Mouse (Mus musculus): ENCODE data around the gene Rnasek. TPM values are rescaled to one million over a fixed set of nuclear protein-coding genes. Genes with fewer than 3 reads are reported as not detected.

Gene Rnasek
- polyA plus RNA-seq, 1 experiment from 2014 or later: 203 TPM

DNA sequence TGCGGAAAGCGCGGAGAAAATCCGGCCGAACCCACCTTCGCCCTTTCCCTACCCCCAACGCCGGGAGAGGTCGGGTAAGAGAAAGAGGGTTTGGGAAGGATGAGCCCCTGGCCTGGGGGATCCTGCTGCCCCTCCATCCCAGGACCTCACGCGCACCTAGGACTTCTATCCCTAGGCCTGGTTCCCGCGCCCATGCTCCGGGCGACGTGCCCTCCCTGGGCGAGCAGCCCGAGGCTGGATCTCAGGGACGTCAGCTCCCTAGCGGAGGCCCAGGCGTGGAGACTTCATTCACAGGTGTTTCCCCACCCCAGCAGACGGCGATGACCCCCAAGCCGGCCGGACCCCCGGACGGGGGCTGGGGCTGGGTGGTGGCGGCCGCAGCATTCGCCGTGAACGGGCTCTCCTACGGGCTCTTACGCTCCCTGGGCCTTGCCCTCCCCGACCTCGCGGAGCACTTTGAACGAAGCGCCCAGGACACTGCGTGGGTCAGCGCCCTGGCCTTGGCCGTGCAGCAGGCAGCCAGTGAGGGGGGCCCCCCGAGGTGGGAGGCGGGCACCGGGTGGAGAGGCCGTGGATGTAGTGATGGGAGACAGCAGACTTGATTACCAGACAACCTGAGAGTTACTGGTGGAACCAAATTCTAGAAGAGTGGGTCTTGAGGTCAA, 25.3 kb downstream of the Rnasek start:
- WGBS: under 1% methylated on average over 46 of the region's 46 CpGs
- Histone ChIP-seq H3K9me3 (replicated peaks) (no peaks in the 10 kb centered on the region), H3K9ac (peak overlapping the region; percentile 43), H3K27ac (no peak overlapping the region), H3K36me3 (peaks cover 6% of the 10 kb centered on the region; the same call in 1 of the 2 replicates), H3K4me2 (peak overlapping the region; percentile 74), H3K27me3 (peaks cover 76% of the 10 kb centered on the region), H3K4me1 (peaks cover 43% of the 10 kb centered on the region), H3K4me3 (replicated peaks) (peak overlapping the region; percentile 38)
- peak; percentile 54; the same call in 1 of the 2 replicates for ATAC-seq (replicated peaks; ENCODE audit: low FRiP score)

DNA sequence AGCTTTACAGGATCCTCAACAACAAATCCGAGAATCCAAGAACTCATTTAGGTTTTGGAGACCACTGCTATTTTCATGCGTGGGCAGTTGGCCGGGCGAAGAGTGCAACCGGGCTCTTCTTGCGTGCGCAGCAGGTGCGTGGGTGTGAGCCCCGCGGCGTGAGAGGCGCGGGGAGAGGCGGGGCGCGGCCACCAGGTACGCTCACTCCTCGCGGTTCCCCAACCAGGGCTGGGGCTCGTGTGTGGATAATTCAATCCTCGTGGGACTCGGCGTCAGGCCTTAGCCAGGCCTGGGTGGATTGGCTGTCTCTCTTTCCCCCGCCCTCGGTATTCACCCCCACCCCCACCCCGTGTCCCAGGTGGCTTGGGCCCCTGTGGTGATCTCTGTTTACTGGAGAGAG, 25.9 kb downstream of the Rnasek start:
- no peak overlapping the region for H3K27ac ChIP-seq
- H3K9ac ChIP-seq: peak overlapping the region; percentile 43
- WGBS: 5% methylated on average over 26 of the region's 26 CpGs
- peaks cover 38% of the 10 kb centered on the region for H3K4me1 ChIP-seq
- peak; percentile 9; the same call in 1 of the 2 replicates for ATAC-seq (replicated peaks; ENCODE audit: low FRiP score)
- peaks cover 6% of the 10 kb centered on the region; the same call in 1 of the 2 replicates for H3K36me3 ChIP-seq
- peaks cover 72% of the 10 kb centered on the region for H3K27me3 ChIP-seq
- H3K9me3 ChIP-seq (replicated peaks): no peaks in the 10 kb centered on the region
- H3K4me3 ChIP-seq (replicated peaks): peak overlapping the region; percentile 38
- peak overlapping the region; percentile 74 for H3K4me2 ChIP-seq

DNA sequence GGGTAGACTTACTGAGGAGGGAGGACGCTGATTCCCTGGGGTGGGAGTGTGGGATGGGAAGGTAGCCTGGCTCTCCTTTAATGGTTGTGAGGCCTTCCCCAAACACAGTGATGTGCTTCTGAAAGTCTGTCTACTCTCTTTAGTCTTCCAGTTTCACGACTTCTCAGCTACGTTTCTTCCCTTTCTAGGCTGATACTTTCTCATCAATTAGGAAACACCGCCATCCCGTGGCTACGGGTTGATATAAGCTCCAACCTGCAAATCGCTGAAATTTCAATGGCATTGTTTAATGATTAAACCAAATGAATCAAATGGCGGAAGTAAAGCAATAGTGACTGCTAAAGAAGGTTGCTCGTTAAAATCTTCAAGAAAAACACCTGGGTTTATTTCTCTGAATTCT, 26.7 kb downstream of the Rnasek start:
- no peak for ATAC-seq (replicated peaks; ENCODE audit: low FRiP score)
- H3K27me3 ChIP-seq: peaks cover 70% of the 10 kb centered on the region
- H3K36me3 ChIP-seq: peaks cover 6% of the 10 kb centered on the region; the same call in 1 of the 2 replicates
- 0 out of 2 replicates have a peak overlapping the region, but pooled peaks have one; percentile 32 for H3K27ac ChIP-seq
- 10% methylated on average over 9 of the region's 9 CpGs for WGBS
- H3K4me2 ChIP-seq: peak overlapping the region; percentile 14; the same call in 1 of the 2 replicates
- H3K9me3 ChIP-seq (replicated peaks): no peaks in the 10 kb centered on the region
- no peak overlapping the region for H3K9ac ChIP-seq
- no peak overlapping the region for H3K4me3 ChIP-seq (replicated peaks)
- H3K4me1 ChIP-seq: peaks cover 34% of the 10 kb centered on the region

DNA sequence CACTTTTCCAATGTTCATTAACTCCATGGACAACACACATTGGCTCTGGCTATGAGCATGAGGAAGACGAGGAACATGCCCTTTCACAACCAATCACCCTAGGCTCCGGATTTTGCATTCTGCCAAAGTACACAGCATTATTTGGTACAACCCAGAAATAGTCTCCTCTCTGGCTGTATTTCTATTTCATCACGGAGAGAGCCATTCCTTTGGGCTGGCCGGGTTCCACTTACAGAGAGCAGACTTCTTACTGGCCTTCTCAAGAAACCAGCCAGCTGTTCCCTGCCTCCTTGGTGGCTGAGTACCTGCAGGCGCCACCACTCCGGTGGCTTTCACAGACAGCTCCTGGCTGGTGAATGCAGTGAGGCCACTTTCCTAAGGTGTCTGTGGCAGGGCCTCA, 27.2 kb downstream of the Rnasek start, which contains the start of gene Slc16a11:
TSS of gene Slc16a11 (plus strand) at position 330 of the 400 bp plus-strand sequence.
- H3K27ac ChIP-seq: 0 out of 2 replicates have a peak within 1 kb of the TSS, but pooled peaks have one; percentile 32
- H3K4me2 ChIP-seq: peak within 1 kb of the TSS; percentile 74
- no peaks in the 10 kb centered on the region for H3K9me3 ChIP-seq (replicated peaks)
- no peak for ATAC-seq (replicated peaks; ENCODE audit: low FRiP score)
- H3K27me3 ChIP-seq: peaks cover 66% of the 10 kb centered on the region
- peaks cover 3% of the 10 kb centered on the region; the same call in 1 of the 2 replicates for H3K36me3 ChIP-seq
- H3K4me1 ChIP-seq: peaks cover 33% of the 10 kb centered on the region
- peak within 1 kb of the TSS; percentile 38 for H3K4me3 ChIP-seq (replicated peaks)
- 65% methylated on average over 6 of the region's 6 CpGs for WGBS
- H3K9ac ChIP-seq: peak within 1 kb of the TSS; percentile 43; the same call in 1 of the 2 replicates

DNA sequence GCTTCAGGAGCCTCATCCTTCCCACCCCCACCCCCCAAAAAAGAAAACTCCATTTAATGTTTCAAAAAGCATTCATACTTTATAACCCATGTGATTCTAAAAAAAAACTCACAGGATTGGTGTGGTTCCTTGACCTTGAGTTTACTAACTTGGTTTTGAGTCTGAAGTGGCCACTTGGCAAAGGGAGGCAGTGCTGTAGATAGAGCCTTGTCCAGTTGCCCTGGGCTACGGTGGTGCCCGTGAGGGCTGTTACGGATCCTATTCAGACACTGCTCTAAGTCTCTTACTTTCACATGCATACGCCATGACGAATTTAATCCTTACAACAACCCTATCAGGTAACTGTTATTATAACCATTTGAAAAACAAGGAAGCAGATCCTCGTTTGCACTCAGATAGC, 27.7 kb downstream of the Rnasek start:
- H3K4me3 ChIP-seq (replicated peaks): no peak overlapping the region
- 74% methylated on average over 6 of the region's 6 CpGs for WGBS
- H3K4me2 ChIP-seq: no peak overlapping the region
- ATAC-seq (replicated peaks; ENCODE audit: low FRiP score): no peak
- no peaks in the 10 kb centered on the region for H3K36me3 ChIP-seq
- H3K27me3 ChIP-seq: peaks cover 62% of the 10 kb centered on the region
- no peak overlapping the region for H3K9ac ChIP-seq
- H3K4me1 ChIP-seq: peaks cover 32% of the 10 kb centered on the region
- no peak overlapping the region for H3K27ac ChIP-seq
- no peaks in the 10 kb centered on the region for H3K9me3 ChIP-seq (replicated peaks)

DNA sequence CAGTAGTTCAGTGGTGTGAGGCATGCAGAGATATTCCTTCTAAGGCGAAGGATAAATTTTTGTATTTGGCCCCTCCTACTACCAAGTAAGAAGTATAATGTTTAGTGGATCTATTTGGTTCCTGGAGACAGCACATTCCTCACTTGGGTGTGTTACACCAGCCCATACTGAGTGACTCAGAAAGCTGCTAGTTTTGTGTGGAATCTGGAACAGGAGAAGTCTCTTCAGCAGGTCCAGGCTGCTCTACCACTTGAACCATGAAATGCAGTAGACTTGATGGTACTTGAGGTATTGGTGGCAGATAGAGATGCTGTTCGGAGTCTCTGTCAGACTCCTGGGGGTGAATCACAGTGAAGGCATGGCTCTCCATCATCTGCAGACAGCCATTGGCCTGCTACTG, 29.0 kb downstream of the Rnasek start:
- H3K9ac ChIP-seq: no peak overlapping the region
- ATAC-seq (replicated peaks; ENCODE audit: low FRiP score): no peak
- no peak overlapping the region for H3K4me3 ChIP-seq (replicated peaks)
- H3K4me2 ChIP-seq: no peak overlapping the region
- H3K27ac ChIP-seq: no peak overlapping the region
- H3K9me3 ChIP-seq (replicated peaks): no peaks in the 10 kb centered on the region
- no peaks in the 10 kb centered on the region for H3K36me3 ChIP-seq
- peaks cover 31% of the 10 kb centered on the region for H3K4me1 ChIP-seq
- H3K27me3 ChIP-seq: peaks cover 58% of the 10 kb centered on the region
- WGBS: 91% methylated on average over 2 of the region's 2 CpGs

DNA sequence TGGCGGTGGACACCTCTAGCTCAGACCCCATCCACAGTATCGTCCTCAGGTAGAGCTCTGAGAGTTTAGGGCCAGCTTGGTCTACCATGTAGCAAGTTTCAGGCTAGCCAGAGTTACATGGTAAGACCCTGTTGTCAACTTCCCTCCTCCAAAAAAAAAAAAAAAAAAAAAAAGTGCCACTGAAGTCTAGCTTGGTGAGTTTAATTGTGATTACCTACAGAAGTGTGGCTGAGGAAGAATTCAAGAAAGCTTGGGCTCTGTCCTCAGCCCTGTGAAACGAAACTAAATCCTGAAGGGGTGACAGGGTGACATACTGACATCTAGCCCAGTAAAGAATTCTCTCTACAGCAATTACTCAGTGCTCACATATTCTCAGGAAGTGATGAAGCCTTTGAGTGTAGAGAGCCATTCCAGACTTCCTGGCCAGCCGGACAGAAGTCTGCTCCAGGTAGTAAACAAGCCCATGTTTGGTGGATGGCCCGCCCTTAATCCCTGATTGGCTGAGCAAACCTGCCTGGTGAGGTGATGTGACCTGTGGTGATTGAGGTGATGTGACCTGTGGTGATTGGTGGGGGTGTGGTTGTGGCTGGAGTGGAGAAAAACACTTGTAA, 30.8 kb downstream of the Rnasek start:
- H3K36me3 ChIP-seq: no peaks in the 10 kb centered on the region
- no peaks in the 10 kb centered on the region for H3K9me3 ChIP-seq (replicated peaks)
- no peak overlapping the region for H3K4me2 ChIP-seq
- H3K9ac ChIP-seq: no peak overlapping the region
- H3K27ac ChIP-seq: no peak overlapping the region
- H3K4me3 ChIP-seq (replicated peaks): no peak overlapping the region
- peaks cover 13% of the 10 kb centered on the region for H3K4me1 ChIP-seq
- ATAC-seq (replicated peaks; ENCODE audit: low FRiP score): no peak
- peaks cover 48% of the 10 kb centered on the region for H3K27me3 ChIP-seq
- 73% methylated on average over 5 of the region's 5 CpGs for WGBS

DNA sequence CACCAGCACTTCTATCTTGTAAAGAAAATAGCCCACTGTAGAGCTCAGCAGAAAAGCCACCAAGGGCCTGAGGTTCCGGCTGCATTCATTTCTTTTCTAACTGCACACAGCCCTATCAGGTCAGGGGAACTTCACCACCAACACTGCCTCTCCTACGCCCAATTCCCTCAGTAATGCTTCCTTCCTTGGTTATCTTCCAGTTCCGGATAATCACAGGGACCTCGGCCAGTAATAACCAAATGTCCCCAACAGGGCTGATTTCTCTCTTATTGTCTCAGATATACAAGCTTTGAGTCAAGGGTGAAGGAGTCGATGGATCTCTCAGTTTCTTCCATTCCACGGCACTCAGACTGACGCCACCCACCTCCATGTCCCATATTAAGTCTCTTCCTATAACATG, 32.4 kb downstream of the Rnasek start:
- 79% methylated on average over 7 of the region's 7 CpGs for WGBS
- no peak for ATAC-seq (replicated peaks; ENCODE audit: low FRiP score)

DNA sequence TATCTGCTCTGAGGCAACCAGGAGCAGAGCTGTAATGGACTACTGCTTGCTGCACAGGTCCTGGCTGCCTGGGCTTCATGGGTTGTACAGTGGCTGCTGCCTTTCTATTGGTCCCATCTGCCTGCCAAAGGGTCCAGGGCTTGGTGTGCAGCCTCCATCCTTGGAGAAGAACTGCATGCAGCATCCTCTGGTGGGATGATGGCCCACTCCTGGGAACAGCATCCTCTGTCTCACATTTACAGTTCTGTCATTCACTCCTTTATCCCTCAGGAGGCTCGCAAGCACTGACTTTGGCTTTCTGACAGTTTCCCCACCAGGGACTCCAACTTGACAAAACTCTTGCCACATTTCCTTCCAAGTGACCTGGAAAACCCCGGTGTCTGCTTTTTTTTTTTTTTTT, 32.8 kb downstream of the Rnasek start:
- H3K4me1 ChIP-seq: no peaks in the 10 kb centered on the region
- H3K9me3 ChIP-seq (replicated peaks): no peaks in the 10 kb centered on the region
- H3K27ac ChIP-seq: no peak overlapping the region
- ATAC-seq (replicated peaks; ENCODE audit: low FRiP score): no peak
- WGBS: 73% methylated on average over 2 of the region's 2 CpGs
- no peak overlapping the region for H3K4me2 ChIP-seq
- H3K27me3 ChIP-seq: peaks cover 37% of the 10 kb centered on the region
- no peak overlapping the region for H3K9ac ChIP-seq
- no peak overlapping the region for H3K4me3 ChIP-seq (replicated peaks)
- H3K36me3 ChIP-seq: no peaks in the 10 kb centered on the region

More for the DNA sequence above, 32.4 kb downstream of the Rnasek start:
- H3K4me2 ChIP-seq: no peak overlapping the region
- no peak overlapping the region for H3K4me3 ChIP-seq (replicated peaks)
- peaks cover 41% of the 10 kb centered on the region for H3K27me3 ChIP-seq
- H3K27ac ChIP-seq: no peak overlapping the region
- H3K9me3 ChIP-seq (replicated peaks): no peaks in the 10 kb centered on the region
- H3K9ac ChIP-seq: no peak overlapping the region
- H3K4me1 ChIP-seq: no peaks in the 10 kb centered on the region
- no peaks in the 10 kb centered on the region for H3K36me3 ChIP-seq

DNA sequence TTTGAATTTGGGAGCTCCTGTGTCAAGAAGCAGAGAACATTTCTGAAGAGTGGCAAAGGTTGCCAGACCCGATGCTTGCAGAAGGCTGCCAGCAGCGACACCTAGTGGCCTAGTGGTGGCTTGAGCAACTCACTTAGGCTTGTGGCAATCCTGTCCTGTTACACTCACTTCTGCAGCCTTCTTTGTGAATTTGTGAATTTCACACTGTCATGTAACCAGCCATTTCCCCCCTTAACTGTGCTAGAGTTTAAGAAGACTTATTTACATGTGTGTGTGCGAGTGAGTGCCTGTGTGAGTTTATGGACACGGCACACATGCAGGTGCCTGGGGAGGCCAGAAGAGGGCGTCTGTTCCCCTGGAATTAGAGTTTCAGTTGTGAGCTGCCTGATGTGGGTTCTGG, 38.0 kb downstream of the Rnasek start:
- Histone ChIP-seq H3K27ac (peak overlapping the region; percentile 56; the same call in 1 of the 2 replicates), H3K9ac (no peak overlapping the region), H3K4me1 (peaks cover 23% of the 10 kb centered on the region), H3K27me3 (peaks cover 26% of the 10 kb centered on the region; the same call in 1 of the 2 replicates), H3K4me2 (no peak overlapping the region), H3K9me3 (replicated peaks) (no peaks in the 10 kb centered on the region), H3K4me3 (replicated peaks) (no peak overlapping the region), H3K36me3 (no peaks in the 10 kb centered on the region)
- no peak; the same call in 1 of the 2 replicates for ATAC-seq (replicated peaks; ENCODE audit: low FRiP score)
- WGBS: 44% methylated on average over 5 of the region's 5 CpGs

DNA sequence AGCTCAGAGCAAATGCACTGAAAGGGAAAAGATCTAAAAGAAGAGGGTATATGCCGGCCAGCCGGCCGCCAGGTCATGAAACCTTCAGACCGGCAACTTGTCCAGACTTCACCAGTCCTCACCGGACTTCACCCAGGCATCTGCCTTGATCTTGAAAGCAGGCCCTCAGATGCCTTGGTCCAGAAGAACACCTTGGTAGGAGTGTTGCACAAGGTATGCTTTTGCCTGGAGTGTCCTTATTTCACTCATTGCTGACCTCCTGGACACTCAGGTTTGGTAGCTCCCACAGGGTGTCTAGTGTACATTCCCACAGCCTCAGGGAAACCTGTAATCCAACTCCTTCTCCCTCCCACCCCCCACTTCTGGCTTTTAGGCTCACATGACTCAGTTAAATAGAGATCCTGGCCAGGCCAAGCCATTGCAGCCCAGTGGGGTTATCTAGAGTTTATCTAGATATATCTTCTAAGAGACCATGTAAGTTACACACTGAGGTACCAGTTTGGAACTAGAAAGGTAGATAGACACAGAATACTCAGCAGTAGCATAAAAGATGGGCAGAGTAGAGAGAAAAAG, 39.5 kb downstream of the Rnasek start:
- H3K27ac ChIP-seq: peak overlapping the region; percentile 76
- no peaks in the 10 kb centered on the region for H3K36me3 ChIP-seq
- H3K9ac ChIP-seq: no peak overlapping the region
- H3K4me2 ChIP-seq: no peak overlapping the region
- 43% methylated on average over 5 of the region's 5 CpGs for WGBS
- H3K4me3 ChIP-seq (replicated peaks): no peak overlapping the region
- H3K27me3 ChIP-seq: peaks cover 14% of the 10 kb centered on the region; the same call in 1 of the 2 replicates
- peaks cover 23% of the 10 kb centered on the region for H3K4me1 ChIP-seq
- H3K9me3 ChIP-seq (replicated peaks): no peaks in the 10 kb centered on the region; the same call in 1 of the 2 replicates
- ATAC-seq (replicated peaks; ENCODE audit: low FRiP score): no peak

DNA sequence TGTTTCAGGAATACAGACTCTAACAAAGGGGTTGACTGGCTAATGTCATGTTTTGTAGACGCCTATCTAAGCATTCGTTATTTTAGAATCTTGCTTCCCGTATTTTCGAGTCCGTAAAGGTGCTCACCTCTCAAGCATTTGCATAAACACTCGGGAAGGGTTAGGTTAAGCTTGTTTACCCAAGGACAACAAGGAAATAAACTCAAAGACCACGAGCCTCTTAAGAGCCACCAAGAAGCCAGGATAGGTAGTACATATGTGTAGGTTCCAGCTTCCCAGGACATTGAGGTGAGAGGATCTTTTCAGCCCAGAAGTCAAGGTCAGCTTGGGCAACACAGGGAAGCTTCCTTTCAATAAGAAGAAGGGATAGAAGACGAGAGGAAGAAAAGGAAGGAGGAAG, 40.5 kb downstream of the Rnasek start:
- WGBS: 77% methylated on average over 8 of the region's 8 CpGs
- peaks cover 13% of the 10 kb centered on the region; the same call in 1 of the 2 replicates for H3K27me3 ChIP-seq
- H3K27ac ChIP-seq: peak overlapping the region; percentile 76
- no peak overlapping the region for H3K4me3 ChIP-seq (replicated peaks)
- H3K9me3 ChIP-seq (replicated peaks): no peaks in the 10 kb centered on the region; the same call in 1 of the 2 replicates
- no peak for ATAC-seq (replicated peaks; ENCODE audit: low FRiP score)
- peaks cover 23% of the 10 kb centered on the region for H3K4me1 ChIP-seq
- H3K36me3 ChIP-seq: no peaks in the 10 kb centered on the region
- no peak overlapping the region for H3K4me2 ChIP-seq
- H3K9ac ChIP-seq: no peak overlapping the region

Data from kidney, embryonic 15.5 days (tissue).